Mouse (Mus musculus): ENCODE measurements around the gene Foxo6. TPM values are rescaled to one million over a fixed set of nuclear protein-coding genes. Genes with fewer than 3 reads are reported as not detected.
A peak's percentile ranks its signal among the peaks of the same experiment; 100 is the strongest.

Gene Foxo6
- polyA plus RNA-seq, 1 experiment from 2014 or later: 0.28 TPM

GRCm38 (mm10) chr4:120239419-120239818 is 47.7 kb downstream of the Foxo6 start:
- no peaks in the 10 kb centered on the region for H3K4me1 ChIP-seq (replicated peaks; ENCODE audit: control insufficient read depth, insufficient read depth)
- 75% methylated on average over 3 of the region's 3 CpGs for WGBS
- ATAC-seq (ENCODE audit: low FRiP score, low TSS enrichment) (no peak), DNase-seq (ENCODE audit: low spot score) (no peak)
- no peak overlapping the region for H3K9ac ChIP-seq (ENCODE audit: low read length)
- no peak overlapping the region for H3K27ac ChIP-seq (replicated peaks)
- no peaks in the 10 kb centered on the region for H3K36me3 ChIP-seq (ENCODE audit: control insufficient read depth, insufficient read depth, low read length)
- H3K4me2 ChIP-seq (replicated peaks; ENCODE audit: low read depth): no peak overlapping the region
- no peak overlapping the region for H3K4me3 ChIP-seq (ENCODE audit: low read depth, low read length)
- H3K27me3 ChIP-seq (ENCODE audit: control insufficient read depth, insufficient read depth, low read length): no peaks in the 10 kb centered on the region
- no peak for TF ChIP-seq EP300 (optimal IDR thresholded peaks at IDR 0.05)
- no peak for TF ChIP-seq CTCF (IDR thresholded peaks at IDR 0.05; ENCODE audit: low read depth)
- no peaks in the 10 kb centered on the region for H3K9me3 ChIP-seq (ENCODE audit: control insufficient read depth, low read length)

DNA sequence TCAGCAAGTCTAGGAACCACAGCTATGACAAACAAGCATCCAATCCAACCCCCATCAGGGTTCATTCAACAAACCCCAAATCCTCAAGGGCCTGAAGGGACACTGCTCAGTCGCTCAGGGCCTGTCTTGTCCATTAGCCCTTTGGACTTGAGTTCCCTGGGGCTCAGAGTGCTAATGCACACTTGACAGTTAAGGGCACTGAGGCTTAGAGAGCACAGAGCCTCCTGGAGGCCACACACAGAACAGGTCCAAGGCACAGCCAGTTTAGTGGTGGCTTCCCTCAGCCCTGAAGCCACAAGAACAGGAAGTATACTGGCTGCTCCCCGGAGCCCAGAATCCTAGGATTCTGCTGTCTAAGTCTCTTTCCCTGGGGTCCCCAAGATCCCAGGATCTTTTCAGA is 53.9 kb downstream of the Foxo6 start:
- 44% methylated on average over 2 of the region's 2 CpGs for WGBS
- H3K9me3 ChIP-seq (ENCODE audit: control insufficient read depth, low read length): no peaks in the 10 kb centered on the region
- no peak for ATAC-seq (ENCODE audit: low FRiP score, low TSS enrichment)

DNA sequence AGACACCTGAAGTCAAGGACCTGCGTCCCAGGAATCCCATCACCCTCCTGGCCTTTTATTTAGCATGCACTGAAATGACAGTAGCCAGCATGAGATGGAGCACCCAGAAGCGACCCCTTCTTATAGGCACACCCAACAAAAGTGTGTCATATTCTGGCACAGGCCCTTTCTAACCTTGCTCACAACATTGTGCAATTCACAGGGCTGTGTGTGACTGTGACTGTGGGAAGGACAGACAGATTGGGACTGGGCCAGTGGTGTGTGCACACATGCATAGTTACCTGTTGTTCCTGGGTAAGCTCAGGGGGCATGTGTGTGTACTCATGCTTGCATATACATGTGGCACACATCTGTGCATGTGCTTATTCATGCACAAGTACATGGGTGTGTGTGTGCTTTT is 54.6 kb downstream of the Foxo6 start:
- ATAC-seq (ENCODE audit: low FRiP score, low TSS enrichment): no peak
- H3K27ac ChIP-seq (replicated peaks): no peak overlapping the region
- H3K4me3 ChIP-seq (ENCODE audit: low read depth, low read length): no peak overlapping the region
- H3K4me2 ChIP-seq (replicated peaks; ENCODE audit: low read depth): no peak overlapping the region
- H3K36me3 ChIP-seq (ENCODE audit: control insufficient read depth, insufficient read depth, low read length): no peaks in the 10 kb centered on the region
- DNase-seq (ENCODE audit: low spot score): no peak
- H3K9me3 ChIP-seq (ENCODE audit: control insufficient read depth, low read length): no peaks in the 10 kb centered on the region
- WGBS: 80% methylated on average over 2 of the region's 2 CpGs
- no peak overlapping the region for H3K9ac ChIP-seq (ENCODE audit: low read length)
- H3K4me1 ChIP-seq (replicated peaks; ENCODE audit: control insufficient read depth, insufficient read depth): no peaks in the 10 kb centered on the region
- no peaks in the 10 kb centered on the region for H3K27me3 ChIP-seq (ENCODE audit: control insufficient read depth, insufficient read depth, low read length)
- TF ChIP-seq EP300 (optimal IDR thresholded peaks at IDR 0.05) (no peak), CTCF (IDR thresholded peaks at IDR 0.05; ENCODE audit: low read depth) (no peak)

More for the DNA sequence above, 53.9 kb downstream of the Foxo6 start:
- Histone ChIP-seq H3K4me3 (ENCODE audit: low read depth, low read length) (no peak overlapping the region), H3K27ac (replicated peaks) (no peak overlapping the region), H3K36me3 (ENCODE audit: control insufficient read depth, insufficient read depth, low read length) (no peaks in the 10 kb centered on the region), H3K9ac (ENCODE audit: low read length) (no peak overlapping the region), H3K27me3 (ENCODE audit: control insufficient read depth, insufficient read depth, low read length) (no peaks in the 10 kb centered on the region), H3K4me2 (replicated peaks; ENCODE audit: low read depth) (no peak overlapping the region), H3K4me1 (replicated peaks; ENCODE audit: control insufficient read depth, insufficient read depth) (no peaks in the 10 kb centered on the region)
- TF ChIP-seq EP300 (optimal IDR thresholded peaks at IDR 0.05) (no peak), CTCF (IDR thresholded peaks at IDR 0.05; ENCODE audit: low read depth) (peak; percentile 33)
- no peak for DNase-seq (ENCODE audit: low spot score)

- no peaks in the 10 kb centered on the region for H3K27me3 ChIP-seq (ENCODE audit: control insufficient read depth, insufficient read depth, low read length)
- no peak overlapping the region for H3K27ac ChIP-seq (replicated peaks)
- no peak overlapping the region for H3K4me2 ChIP-seq (replicated peaks; ENCODE audit: low read depth)
- TF ChIP-seq CTCF (IDR thresholded peaks at IDR 0.05; ENCODE audit: low read depth): no peak
- no peak for TF ChIP-seq EP300 (optimal IDR thresholded peaks at IDR 0.05)
- H3K4me1 ChIP-seq (replicated peaks; ENCODE audit: control insufficient read depth, insufficient read depth): no peaks in the 10 kb centered on the region
- WGBS: 56% methylated on average over 4 of the region's 4 CpGs
- H3K9ac ChIP-seq (ENCODE audit: low read length): no peak overlapping the region
- H3K9me3 ChIP-seq (ENCODE audit: control insufficient read depth, low read length): no peaks in the 10 kb centered on the region
- no peak for DNase-seq (ENCODE audit: low spot score)
- no peaks in the 10 kb centered on the region for H3K36me3 ChIP-seq (ENCODE audit: control insufficient read depth, insufficient read depth, low read length)
- no peak for ATAC-seq (ENCODE audit: low FRiP score, low TSS enrichment)
- no peak overlapping the region for H3K4me3 ChIP-seq (ENCODE audit: low read depth, low read length)
Measured at GRCm38 (mm10) chr4:120231982-120232381, 55.2 kb downstream of the Foxo6 start.

- Histone ChIP-seq H3K9ac (ENCODE audit: low read length) (no peak overlapping the region), H3K27me3 (ENCODE audit: control insufficient read depth, insufficient read depth, low read length) (no peaks in the 10 kb centered on the region), H3K4me3 (ENCODE audit: low read depth, low read length) (no peak overlapping the region), H3K4me2 (replicated peaks; ENCODE audit: low read depth) (no peak overlapping the region), H3K4me1 (replicated peaks; ENCODE audit: control insufficient read depth, insufficient read depth) (no peaks in the 10 kb centered on the region), H3K9me3 (ENCODE audit: control insufficient read depth, low read length) (no peaks in the 10 kb centered on the region), H3K36me3 (ENCODE audit: control insufficient read depth, insufficient read depth, low read length) (no peaks in the 10 kb centered on the region), H3K27ac (replicated peaks) (no peak overlapping the region)
- no peak for TF ChIP-seq EP300 (optimal IDR thresholded peaks at IDR 0.05)
- peak; percentile 100 for TF ChIP-seq CTCF (IDR thresholded peaks at IDR 0.05; ENCODE audit: low read depth)
- DNase-seq (ENCODE audit: low spot score) (peak; percentile 87), ATAC-seq (ENCODE audit: low FRiP score, low TSS enrichment) (peak; percentile 85)
- WGBS: 22% methylated on average over 6 of the region's 6 CpGs
Measured at GRCm38 (mm10) chr4:120230256-120230649, 56.9 kb downstream of the Foxo6 start.

DNA sequence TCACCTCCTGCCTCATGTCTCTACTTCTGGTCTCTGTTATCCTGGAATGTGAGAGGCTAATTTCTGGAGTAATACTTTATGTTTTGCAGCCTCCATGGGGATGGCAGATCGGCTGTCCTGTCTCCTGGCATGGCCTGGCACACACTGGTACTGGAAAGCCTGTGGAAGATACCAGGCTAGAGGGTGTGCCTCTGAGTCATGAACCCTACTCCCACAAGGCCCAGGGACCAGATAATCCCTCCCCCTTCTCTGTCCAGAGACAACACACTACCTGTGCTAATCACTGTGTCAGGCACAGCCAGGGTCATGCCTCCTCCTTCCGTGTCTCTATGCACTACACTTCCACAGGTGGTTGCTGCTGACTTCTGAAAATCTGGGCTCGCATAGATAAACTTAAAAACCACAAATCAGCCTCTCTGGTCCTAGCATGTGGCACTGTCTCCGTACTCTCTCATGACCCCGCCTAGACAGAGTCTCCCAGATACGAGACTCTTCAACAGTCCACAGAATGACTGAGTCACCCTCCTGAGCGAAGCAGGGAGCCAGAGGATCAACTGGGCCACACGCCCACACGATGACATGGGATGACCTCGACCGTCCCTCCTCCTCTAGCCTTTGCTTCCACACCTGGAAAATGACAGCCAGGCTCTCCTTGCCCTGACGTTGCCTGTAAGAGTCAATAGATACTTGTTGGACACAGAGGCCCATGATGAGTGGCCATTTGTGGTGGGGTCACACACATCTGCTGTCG is 57.5 kb downstream of the Foxo6 start:
- Histone ChIP-seq H3K4me1 (replicated peaks; ENCODE audit: control insufficient read depth, insufficient read depth) (no peaks in the 10 kb centered on the region), H3K27ac (replicated peaks) (no peak overlapping the region), H3K27me3 (ENCODE audit: control insufficient read depth, insufficient read depth, low read length) (no peaks in the 10 kb centered on the region), H3K4me2 (replicated peaks; ENCODE audit: low read depth) (no peak overlapping the region), H3K9me3 (ENCODE audit: control insufficient read depth, low read length) (no peaks in the 10 kb centered on the region), H3K4me3 (ENCODE audit: low read depth, low read length) (no peak overlapping the region), H3K9ac (ENCODE audit: low read length) (no peak overlapping the region), H3K36me3 (ENCODE audit: control insufficient read depth, insufficient read depth, low read length) (no peaks in the 10 kb centered on the region)
- TF ChIP-seq CTCF (IDR thresholded peaks at IDR 0.05; ENCODE audit: low read depth): no peak
- TF ChIP-seq EP300 (optimal IDR thresholded peaks at IDR 0.05): no peak
- ATAC-seq (ENCODE audit: low FRiP score, low TSS enrichment) (peak; percentile 34), DNase-seq (ENCODE audit: low spot score) (no peak)
- WGBS: 63% methylated on average over 13 of the region's 13 CpGs
